Comparison of ENCODE assay signal across 8 mouse cellular contexts in the genomic region with DNA sequence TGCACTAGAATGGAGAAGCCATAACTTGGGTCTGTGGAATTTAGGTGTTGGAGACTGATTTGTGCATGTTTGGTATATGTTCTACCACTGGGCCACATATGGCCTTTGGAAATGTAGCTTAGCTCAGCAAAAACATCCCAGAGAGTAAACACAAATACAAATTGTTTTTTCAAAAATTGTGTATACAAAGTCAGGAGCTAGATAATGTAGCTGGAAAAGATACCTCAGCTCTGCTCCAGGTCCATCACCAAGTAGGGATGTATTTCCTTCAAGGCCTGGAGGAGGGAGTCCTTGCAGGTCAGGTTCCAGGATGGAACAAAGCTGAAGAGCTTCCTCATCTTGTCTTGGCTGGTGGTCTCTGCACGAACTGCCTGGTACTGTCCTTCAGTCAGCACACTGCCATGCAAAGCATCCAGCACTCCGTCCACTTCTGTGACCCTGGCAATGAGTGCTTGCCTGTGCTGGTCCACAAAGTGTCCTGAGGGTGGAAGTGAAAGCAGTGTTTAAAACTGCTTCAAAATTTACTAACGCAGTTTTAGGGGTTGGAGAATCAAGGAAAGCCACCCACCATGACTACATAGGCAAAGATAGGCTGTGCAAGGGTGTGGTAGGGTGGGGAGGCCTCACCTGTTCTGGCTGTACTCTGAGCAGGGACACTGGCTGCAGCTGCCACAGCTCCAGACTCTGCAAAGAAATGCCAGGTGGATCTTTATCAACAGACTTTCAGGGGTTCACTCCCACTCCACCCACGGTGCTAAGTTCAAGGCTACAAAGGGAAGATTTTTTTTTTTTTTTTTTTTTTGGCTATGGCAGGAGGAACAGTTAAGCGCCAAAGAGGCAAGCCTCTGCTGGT. TPM values are rescaled to one million over a fixed set of nuclear protein-coding genes. Genes with fewer than 3 reads are reported as not detected.
A peak's percentile ranks its signal among the peaks of the same experiment; 100 is the strongest.
DNase-seq lines count a peak whose midpoint lies in the region; ATAC-seq lines count a peak whose summit lies in the region.

No protein-coding gene starts in this region.

- H3K36me3 ChIP-seq in heart, embryonic 11.5 days (ENCODE audit: control insufficient read depth, insufficient read depth, low read length), result peaks cover 4% of the 10 kb centered on the region
- H3K36me3 ChIP-seq in liver, embryonic 15.5 days (replicated peaks), result peaks cover 35% of the 10 kb centered on the region

- H3K4me1 ChIP-seq in heart, embryonic 11.5 days (ENCODE audit: control insufficient read depth, insufficient read depth, low read length), result 0 out of 2 replicates have a peak, but pooled peaks cover 9% of the 10 kb centered on the region
- H3K4me1 ChIP-seq in liver, embryonic 15.5 days (replicated peaks), result peaks cover 39% of the 10 kb centered on the region

- H3K27ac ChIP-seq in heart, embryonic 11.5 days (ENCODE audit: low read depth, low read length), result no peak overlapping the region
- H3K27ac ChIP-seq in liver, embryonic 15.5 days (replicated peaks), result no peak overlapping the region

- WGBS in heart, embryonic 11.5 days (ENCODE audit: insufficient replicate concordance), result 29% methylated on average over 5 of the region's 5 CpGs
- 21% methylated on average over 5 of the region's 5 CpGs for WGBS in liver, embryonic 15.5 days (ENCODE audit: insufficient replicate concordance)

- no peaks in the 10 kb centered on the region for H3K9me3 ChIP-seq in heart, embryonic 11.5 days (replicated peaks; ENCODE audit: control insufficient read depth, low read length)
- H3K9me3 ChIP-seq in liver, embryonic 15.5 days (replicated peaks), result no peaks in the 10 kb centered on the region

- intact Hi-C loops in heart, postnatal 14 days (cut with DNase I), result no loop called here

- H3K27me3 ChIP-seq in heart, embryonic 11.5 days (ENCODE audit: control insufficient read depth, insufficient read depth, low read length), result no peaks in the 10 kb centered on the region
- no peaks in the 10 kb centered on the region for H3K27me3 ChIP-seq in liver, embryonic 15.5 days

- H3K4me3 ChIP-seq in heart, embryonic 11.5 days (ENCODE audit: low read depth, low read length), result peak overlapping the region; percentile 43
- peak overlapping the region; percentile 51 for H3K4me3 ChIP-seq in liver, embryonic 15.5 days (replicated peaks)

- H3K4me2 ChIP-seq in heart, embryonic 11.5 days, result peak overlapping the region; percentile 64
- peak overlapping the region; percentile 74 for H3K4me2 ChIP-seq in liver, embryonic 15.5 days

- H3K9ac ChIP-seq in heart, embryonic 11.5 days (ENCODE audit: low read depth, low read length), result peak overlapping the region; percentile 59
- peak overlapping the region; percentile 39; the same call in 1 of the 2 replicates for H3K9ac ChIP-seq in liver, embryonic 15.5 days

- DNase-seq in heart, postnatal 14 days, result no peak
- DNase-seq in A20 (ENCODE audit: low read depth, low spot score), result peak; percentile 55
- DNase-seq in adrenal gland, postnatal 4 days (ENCODE audit: low spot score in 2 of 2), result no peak
- no peak for DNase-seq in embryo, embryonic 11 days
- no peak for DNase-seq in adrenal gland, postnatal 25 days

- no peak for ATAC-seq in heart, embryonic 11.5 days (replicated peaks; ENCODE audit: insufficient number of reproducible peaks, low FRiP score, low TSS enrichment)
- peak; percentile 31 for ATAC-seq in granulocyte monocyte progenitor cell, adult 5-6 weeks (replicated peaks; ENCODE audit: poor library complexity, severe bottlenecking)
- peak; percentile 26 for ATAC-seq in liver, embryonic 15.5 days (ENCODE audit: insufficient read depth)

RNA-seq across cellular contexts. Expression of gene Pycard, which starts 1.0 kb away (rescaled TPM):
- 35.6 and 37.8 TPM in 2 replicates for polyA plus RNA-seq in heart, embryonic 11.5 days (2014; fragmentation: Nextera tagmentation; extraction: Ambion mirVana)
- 10 to 100 TPM in 1 of 2 experiments, 1 to 10 TPM in 1; 5.6 to 13.6 TPM for total RNA-seq in heart, postnatal 14 days (2021)
- 115 and 175 TPM in 2 replicates for total RNA-seq in granulocyte monocyte progenitor cell, adult 5-6 weeks (2014; fragmentation: Nextera tagmentation)
- total RNA-seq in granulocyte monocyte progenitor cell, adult 5-6 weeks (2017), result 62.6 and 101 TPM in 2 replicates
- 24.9 and 29.1 TPM in 2 replicates for polyA plus RNA-seq in liver, embryonic 15.5 days (2015; fragmentation: Nextera tagmentation; extraction: Ambion mirVana)
- total RNA-seq in adrenal gland, postnatal 4 days (2021), result 10 to 100 TPM; 14.7 to 15.3 TPM
- 2.8 and 5.5 TPM in 2 replicates for total RNA-seq in adrenal gland, postnatal 25 days (2021)

RNA-seq across cellular contexts. Expression of gene Trim72, which starts 11.0 kb away (rescaled TPM):
- 0.30 and 0.69 TPM in 2 replicates for polyA plus RNA-seq in heart, embryonic 11.5 days (2014; fragmentation: Nextera tagmentation; extraction: Ambion mirVana)
- 100 to 1,000 TPM; 209 to 217 TPM for total RNA-seq in heart, postnatal 14 days (2021)
- total RNA-seq in granulocyte monocyte progenitor cell, adult 5-6 weeks (2014; fragmentation: Nextera tagmentation), result not detected in 2 replicates
- not detected in 2 replicates for total RNA-seq in granulocyte monocyte progenitor cell, adult 5-6 weeks (2017)
- 0.25 and 0.38 TPM in 2 replicates for polyA plus RNA-seq in liver, embryonic 15.5 days (2015; fragmentation: Nextera tagmentation; extraction: Ambion mirVana)
- total RNA-seq in adrenal gland, postnatal 4 days (2021), result 1 to 10 TPM; 3.4 to 8.6 TPM
- total RNA-seq in adrenal gland, postnatal 25 days (2021), result 0.24 TPM in 1 of 2 replicates, not detected in the other

RNA-seq across cellular contexts. Expression of gene Fus, which starts 25.5 kb away (rescaled TPM):
- 33.2 and 40.3 TPM in 2 replicates for polyA plus RNA-seq in heart, embryonic 11.5 days (2014; fragmentation: Nextera tagmentation; extraction: Ambion mirVana)
- 100 to 1,000 TPM; 169 to 184 TPM for total RNA-seq in heart, postnatal 14 days (2021)
- 319 and 323 TPM in 2 replicates for total RNA-seq in granulocyte monocyte progenitor cell, adult 5-6 weeks (2014; fragmentation: Nextera tagmentation)
- 60.8 and 62.2 TPM in 2 replicates for total RNA-seq in granulocyte monocyte progenitor cell, adult 5-6 weeks (2017)
- polyA plus RNA-seq in liver, embryonic 15.5 days (2015; fragmentation: Nextera tagmentation; extraction: Ambion mirVana), result 120 and 123 TPM in 2 replicates
- total RNA-seq in adrenal gland, postnatal 4 days (2021), result 100 to 1,000 TPM; 555 to 559 TPM
- total RNA-seq in adrenal gland, postnatal 25 days (2021), result 189 and 309 TPM in 2 replicates

RNA-seq across cellular contexts. Expression of gene Prss36, which starts 46.2 kb away (rescaled TPM):
- polyA plus RNA-seq in heart, embryonic 11.5 days (2014; fragmentation: Nextera tagmentation; extraction: Ambion mirVana), result 10.3 and 10.6 TPM in 2 replicates
- 1 to 10 TPM; 6.4 to 6.7 TPM for total RNA-seq in heart, postnatal 14 days (2021)
- total RNA-seq in granulocyte monocyte progenitor cell, adult 5-6 weeks (2014; fragmentation: Nextera tagmentation), result 0.92 and 7.3 TPM in 2 replicates
- total RNA-seq in granulocyte monocyte progenitor cell, adult 5-6 weeks (2017), result 0.90 and 3.3 TPM in 2 replicates
- polyA plus RNA-seq in liver, embryonic 15.5 days (2015; fragmentation: Nextera tagmentation; extraction: Ambion mirVana), result 2.7 and 3.3 TPM in 2 replicates
- 1 to 10 TPM; 6.4 to 8.1 TPM for total RNA-seq in adrenal gland, postnatal 4 days (2021)
- total RNA-seq in adrenal gland, postnatal 25 days (2021), result 4.4 and 9.7 TPM in 2 replicates

Comparison
In these comparisons a context has a peak if more than half of its experiments do, and no peak if none do; other contexts are left out.
1. RNA of gene Trim72, which starts 11.0 kb away (total RNA-seq): 209 to 217 TPM in heart, postnatal 14 days; 3.4 to 8.6 TPM in adrenal gland, postnatal 4 days, 0.24 TPM in adrenal gland, postnatal 25 days and not detected in granulocyte monocyte progenitor cell, adult 5-6 weeks; every median in the first group is over 10 times any median in the second.